Mouse (Mus musculus): ENCODE measurements around the gene Ptprd.
"Not testable (repeated sequence)": the region's sequence is repeated elsewhere in the genome, so short reads cannot be mapped to it uniquely, and the experiment has no call there.

Ptprd gene

DNA sequence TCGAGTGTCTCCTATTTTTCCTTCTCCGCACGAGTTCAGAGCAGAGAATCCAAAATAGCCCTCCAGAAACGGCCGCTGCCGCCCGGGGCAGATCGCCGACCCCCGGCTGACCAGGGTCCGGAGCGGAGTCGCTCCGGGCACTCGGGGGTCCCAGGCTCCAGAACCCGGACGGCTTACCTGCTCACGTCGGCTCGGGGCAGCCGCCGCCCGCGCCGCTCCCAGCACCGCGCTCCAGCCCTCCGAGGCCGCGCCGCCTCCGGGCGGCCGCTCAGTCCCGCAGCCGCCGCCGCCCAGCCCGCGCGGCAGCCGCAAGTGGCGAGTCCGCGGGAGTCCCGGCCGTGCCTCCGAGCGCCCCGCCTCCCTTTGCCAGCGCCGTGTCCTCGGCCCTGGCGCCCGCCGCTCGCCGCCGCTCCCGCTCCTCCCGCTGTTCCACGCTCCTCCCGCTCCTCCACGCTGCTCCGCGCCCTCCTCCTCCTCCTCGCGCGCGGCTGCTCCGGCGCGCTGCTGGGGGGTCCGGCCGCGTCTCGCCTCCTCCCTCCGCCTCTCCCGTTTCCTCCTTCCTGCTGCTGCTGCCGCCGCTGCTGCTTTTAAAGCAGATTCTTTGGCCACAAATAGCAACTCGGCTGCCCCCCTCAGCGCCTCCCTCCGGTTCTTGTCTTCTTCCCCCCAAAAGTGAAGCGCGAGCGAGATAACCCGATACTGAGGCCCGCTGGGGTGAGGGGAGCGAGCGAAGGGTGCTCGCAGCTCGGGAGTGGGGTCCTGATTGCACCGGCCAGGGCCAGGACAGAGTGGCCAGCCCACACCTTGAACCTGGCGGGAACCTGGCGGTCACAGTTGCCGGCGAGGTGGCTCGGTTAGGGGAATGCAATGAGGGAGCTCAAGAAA, 1762.1 kb downstream of the Ptprd start:
- DNase-seq (ENCODE audit: low spot score) = peak; percentile 77

- DNase-seq (ENCODE audit: low spot score) = peak; percentile 12
Measured at GRCm38 (mm10) chr4:76448678-76449465, 1762.9 kb downstream of the Ptprd start.

GRCm38 (mm10) chr4:76447396-76447795, 1764.4 kb downstream of the Ptprd start:
- no peak for DNase-seq (ENCODE audit: low spot score)

DNA sequence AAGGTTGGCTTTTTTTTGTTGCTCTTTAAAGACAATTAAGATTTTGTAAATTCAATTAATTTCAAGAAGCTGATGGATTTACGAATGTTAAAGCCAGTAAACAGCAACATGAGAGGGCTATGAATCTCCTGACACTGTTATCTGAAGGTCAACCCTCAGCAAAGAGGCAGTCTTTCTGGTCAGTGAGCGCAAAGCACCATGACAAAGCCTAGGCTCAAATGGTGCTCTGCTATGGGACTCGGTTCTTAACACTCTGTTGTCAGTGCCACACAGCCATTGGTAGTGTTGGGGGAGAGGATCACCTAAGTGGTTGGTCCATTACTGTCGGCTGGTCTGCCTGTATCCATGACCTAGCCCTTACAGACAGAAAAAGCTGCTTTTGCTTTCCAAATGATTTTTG, 1767.0 kb downstream of the Ptprd start:
- no peak for DNase-seq (ENCODE audit: low spot score)

DNA sequence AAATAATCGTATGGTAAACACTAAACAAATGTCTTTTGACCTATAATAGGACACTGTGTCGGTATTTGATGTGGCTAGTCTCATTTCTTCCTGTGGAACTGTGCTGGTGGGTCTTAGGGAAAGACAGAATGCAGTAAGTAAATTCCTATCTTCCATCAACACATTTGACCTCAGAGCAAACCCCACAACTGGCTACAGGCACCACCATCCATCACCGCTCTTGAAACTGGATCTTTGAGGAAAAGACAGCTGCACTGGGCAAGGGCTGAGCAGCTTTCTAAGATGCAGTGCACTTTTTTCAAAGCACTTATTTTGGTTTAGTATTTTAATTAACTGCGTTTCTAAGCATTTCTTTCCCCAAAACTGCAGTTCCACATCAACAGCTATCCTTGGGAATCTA, 1768.2 kb downstream of the Ptprd start:
- no peak for DNase-seq (ENCODE audit: low spot score)

DNA sequence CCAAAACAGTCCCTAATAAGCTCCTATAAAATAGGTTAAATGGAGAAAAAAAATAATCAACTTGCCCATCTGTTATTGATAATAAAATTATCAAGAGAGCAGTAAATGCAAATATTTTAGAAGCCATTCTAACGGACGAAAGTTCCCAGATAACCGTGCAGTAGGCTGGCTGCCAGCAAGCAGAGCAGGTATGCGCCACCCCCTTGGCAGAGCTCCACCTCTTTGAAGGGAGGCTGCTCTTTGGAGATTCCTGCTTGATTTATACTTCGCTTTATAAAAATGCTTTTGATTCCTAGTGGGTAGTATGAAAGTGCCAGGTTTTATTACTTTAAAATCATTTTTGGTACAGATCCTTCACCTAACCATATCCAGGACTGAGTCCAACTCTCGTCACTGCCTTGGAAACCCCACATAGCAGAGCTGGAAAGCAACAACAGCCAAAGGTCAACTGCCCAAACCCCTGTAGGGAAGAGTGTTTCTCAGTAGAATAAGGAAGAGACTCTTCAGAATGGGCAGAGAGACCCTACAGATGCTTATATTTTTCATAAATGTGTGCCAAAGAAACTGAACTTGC, 1770.9 kb downstream of the Ptprd start:
- DNase-seq (ENCODE audit: low spot score) = no peak

DNA sequence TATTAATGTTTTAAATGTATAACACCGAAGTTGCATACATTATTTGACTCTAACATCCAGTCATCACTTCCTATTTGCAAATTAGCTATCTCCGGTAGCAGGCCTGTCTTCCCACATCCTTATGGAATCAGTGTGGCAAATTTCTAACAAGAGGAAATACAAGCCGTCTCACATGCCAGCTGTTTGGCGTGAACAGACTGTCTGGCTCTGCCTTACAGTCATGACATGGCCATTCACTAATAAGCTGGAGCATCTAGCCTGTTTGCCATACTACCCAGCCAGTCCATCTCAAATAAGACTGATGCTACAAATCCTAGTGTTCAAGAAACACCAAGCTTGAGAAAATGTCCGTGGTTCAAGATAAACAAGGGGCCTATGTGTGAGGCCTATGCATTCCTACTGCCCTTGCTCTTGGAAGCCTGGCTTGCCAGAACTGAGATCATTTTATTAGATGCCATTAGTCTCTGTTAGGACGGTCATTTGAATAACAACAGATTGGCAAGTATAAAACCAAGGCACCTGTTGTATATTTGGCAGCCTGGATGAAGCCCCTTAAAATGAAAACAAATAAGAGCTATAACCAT, 1773.2 kb downstream of the Ptprd start:
- DNase-seq (ENCODE audit: low spot score) = no peak

- DNase-seq (ENCODE audit: low spot score) = no peak
Measured at GRCm38 (mm10) chr4:76438068-76438467, 1773.7 kb downstream of the Ptprd start.

GRCm38 (mm10) chr4:76435920-76436319, 1775.8 kb downstream of the Ptprd start:
- DNase-seq (ENCODE audit: low spot score) = no peak

- no peak for DNase-seq (ENCODE audit: low spot score)
Measured at GRCm38 (mm10) chr4:76429769-76430168, 1782.0 kb downstream of the Ptprd start.

- not testable (repeated sequence) for DNase-seq (ENCODE audit: low spot score)
Measured at GRCm38 (mm10) chr4:76427036-76427435, 1784.7 kb downstream of the Ptprd start.

DNA sequence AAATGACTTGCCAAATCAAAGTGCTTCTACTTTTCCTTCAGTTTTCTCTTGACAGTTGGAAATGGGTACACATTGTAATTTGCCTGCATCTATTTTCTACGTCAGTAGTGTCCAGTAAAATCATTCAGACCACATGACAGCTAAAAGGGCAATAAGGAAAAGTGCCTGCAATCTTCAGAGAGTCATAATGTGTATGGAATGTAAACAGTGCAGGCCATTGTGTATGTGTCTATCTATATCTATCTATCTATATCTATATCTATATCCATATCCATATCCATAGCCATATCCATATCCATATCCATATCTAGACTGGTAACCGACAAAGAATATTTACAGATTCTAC, 1786.6 kb downstream of the Ptprd start:
- no peak for DNase-seq (ENCODE audit: low spot score)

DNA sequence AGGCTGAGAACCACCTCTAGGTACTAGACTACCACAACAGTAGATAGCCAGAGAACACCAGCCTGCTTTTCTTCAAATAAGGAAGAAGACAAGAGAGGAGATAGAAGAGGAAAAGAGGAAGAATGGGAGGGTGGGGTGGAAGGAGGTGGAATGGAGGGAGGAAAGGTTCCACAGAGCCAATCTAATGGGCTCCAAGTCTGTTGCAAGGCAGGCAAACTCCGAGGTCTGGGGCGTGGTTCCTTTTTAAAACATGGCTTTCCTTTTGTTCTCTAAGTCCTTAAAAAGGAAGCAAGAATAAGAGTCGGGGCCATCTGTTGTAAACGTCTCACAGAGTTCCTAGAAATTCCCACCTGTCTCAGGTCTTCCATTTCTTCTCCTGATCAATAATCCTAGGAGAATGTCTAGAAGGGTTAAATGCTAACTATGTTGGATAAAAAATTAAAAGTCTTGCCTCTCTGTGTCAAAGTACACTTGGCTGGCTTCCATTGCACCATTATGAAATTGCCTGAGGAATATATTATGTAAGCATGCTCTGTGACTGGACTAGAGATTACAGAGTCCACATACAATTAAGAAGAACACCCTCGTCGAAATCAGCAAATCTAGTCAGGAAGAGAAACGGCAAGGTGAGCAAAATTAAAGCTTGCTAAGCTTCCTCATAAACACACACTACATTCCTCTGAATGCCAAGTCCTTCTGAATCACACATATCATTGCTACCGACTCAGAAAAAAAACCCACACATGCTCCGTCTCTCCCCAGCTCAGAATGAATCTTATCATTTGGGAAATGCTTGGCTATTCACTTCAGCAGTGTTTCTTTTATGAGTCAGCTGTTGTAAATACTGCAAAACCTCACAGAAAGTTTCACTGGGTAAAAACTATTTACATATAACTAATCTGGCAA, 1787.2 kb downstream of the Ptprd start:
- DNase-seq (ENCODE audit: low spot score) = no peak

DNA sequence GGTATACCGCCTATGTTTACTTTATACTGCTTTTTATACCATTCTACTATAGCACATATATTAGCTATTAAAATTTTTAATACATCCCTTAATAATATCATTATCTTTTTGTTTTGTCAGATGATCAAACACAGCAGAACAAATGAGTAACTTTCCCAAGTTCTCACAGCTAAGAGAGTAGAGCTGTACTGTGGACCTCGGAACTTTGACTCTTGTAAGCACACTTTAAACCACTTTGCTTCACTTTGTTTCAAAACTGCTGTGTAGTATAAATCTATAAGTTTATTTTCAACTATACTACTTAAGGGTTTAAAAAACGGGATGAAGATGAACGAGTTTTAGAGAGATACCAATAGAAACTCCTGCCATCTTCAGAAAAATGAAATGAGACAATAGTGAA, 1789.6 kb downstream of the Ptprd start:
- no peak for DNase-seq (ENCODE audit: low spot score)

DNA sequence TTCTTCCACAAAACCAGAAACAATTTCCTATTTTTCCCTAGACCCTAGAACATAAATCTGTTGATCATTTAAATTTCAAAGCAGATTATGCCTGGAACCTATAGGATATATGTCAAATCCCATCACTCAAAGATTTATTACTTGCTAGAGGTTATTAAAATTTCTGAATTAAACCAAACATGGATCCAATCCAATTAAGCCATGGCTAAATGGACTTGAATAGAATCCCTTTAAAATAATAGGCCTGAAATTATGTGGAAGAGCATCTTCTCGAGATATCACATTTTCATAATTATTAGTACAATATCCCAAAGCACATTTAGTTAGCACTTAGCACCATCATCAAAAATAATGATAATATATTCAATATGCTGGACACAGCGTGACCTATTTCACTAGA, 1792.1 kb downstream of the Ptprd start:
- no peak for DNase-seq (ENCODE audit: low spot score)

DNA sequence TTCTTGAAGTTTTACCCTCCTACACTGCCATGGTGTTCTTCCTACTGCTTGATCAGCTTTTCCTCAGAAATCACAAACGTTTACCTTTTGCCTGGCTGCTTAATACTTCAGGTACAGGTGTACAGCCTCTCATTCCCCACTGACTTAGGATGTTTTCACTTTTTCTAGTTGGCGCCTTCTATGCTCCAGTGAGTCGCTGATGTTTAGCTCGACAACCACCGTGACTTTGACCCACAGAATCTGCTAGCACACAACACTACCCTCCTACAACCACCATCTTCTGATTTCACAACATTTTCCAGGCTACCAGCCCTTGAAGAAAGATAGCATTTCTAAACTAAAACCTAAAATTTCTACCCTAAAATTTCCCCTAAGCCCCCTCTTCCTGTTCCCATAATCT, 1794.1 kb downstream of the Ptprd start:
- no peak for DNase-seq (ENCODE audit: low spot score)

DNA sequence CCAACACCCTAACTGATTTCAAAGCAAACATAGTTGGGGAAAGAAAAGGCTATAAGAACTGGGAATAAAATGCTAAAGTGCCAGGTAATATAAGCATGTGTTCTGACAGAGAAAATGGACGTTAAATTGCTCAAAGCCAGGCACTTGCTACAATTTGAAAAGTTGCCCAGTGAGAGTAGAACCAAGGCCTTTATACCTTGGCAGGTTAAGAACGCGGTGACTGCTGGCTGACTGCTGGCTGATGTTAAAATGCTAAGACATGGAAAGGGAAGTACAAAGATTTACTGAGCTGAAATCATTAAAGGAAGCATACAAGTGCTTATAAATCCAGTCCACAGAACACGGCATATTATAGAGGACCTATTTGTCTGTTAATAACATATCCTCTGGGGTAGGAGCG, 1796.1 kb downstream of the Ptprd start:
- no peak for DNase-seq (ENCODE audit: low spot score)

- no peak for DNase-seq (ENCODE audit: low spot score)
Measured at GRCm38 (mm10) chr4:76414591-76414990, 1797.2 kb downstream of the Ptprd start.

DNA sequence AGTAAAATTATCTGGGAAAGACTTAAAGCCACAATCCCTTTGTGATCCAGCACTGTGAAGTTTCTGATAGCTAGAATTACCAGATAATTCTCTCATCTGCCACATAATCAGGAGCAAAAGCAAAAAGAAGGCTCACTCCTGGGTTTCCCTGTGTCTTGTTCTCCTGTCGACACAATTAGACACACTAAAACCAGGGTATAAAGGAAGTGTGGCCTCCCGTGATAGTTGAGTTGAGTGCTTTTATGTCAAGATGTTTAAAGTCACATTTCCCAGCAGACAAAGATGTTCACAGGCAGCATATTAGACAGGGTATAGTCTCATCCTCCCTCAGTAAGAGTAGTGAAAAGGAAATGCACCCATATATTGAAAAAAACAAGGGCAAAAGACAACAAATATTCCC, 1801.7 kb downstream of the Ptprd start:
- DNase-seq (ENCODE audit: low spot score) = no peak

DNA sequence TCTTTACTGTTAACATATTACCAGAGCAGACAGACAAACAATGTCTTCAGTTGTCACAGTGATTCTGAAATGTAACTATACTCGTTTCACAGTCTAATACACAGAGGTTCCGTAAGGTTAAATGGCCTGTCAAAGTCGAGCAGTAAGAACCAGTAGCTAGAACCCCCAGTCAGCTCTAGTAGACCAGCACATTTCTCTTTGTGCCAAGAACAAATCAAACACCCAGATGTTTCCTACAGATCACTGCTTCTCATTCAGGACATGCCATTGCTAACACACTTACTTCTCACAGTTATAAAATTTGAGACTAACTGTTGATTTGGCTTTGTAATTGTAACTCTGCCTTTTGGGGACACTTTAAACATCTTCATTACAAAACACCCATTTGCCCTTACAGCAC, 1802.6 kb downstream of the Ptprd start:
- no peak for DNase-seq (ENCODE audit: low spot score)

DNA sequence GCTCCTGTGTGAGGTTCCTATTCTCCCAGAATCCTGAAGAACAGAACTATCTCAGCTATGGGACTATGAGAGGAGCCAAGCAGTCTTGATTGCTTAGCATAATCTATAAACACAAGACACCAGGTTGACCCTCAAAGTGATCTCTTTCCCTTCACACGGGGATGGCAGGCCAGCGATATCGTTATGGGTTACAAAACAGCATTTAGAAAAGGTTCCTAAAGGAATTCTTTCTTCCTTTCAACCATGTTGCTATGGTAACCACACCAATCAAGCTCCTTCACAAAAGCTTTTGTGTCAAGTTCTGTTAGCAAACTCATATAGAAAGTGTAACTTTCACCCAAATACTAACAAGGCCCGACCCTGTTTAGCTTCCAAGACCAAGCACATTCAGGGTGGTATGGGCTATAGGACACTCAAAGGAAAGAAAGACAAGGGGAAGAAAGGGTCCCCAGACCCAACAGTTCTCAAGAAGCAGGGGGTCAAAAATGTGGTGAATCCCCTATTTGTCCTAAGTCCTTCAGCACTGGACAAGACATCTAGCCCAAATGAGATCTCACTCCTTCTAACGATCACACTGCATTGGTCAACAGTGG, 1805.8 kb downstream of the Ptprd start:
- DNase-seq (ENCODE audit: low spot score) = no peak
